Mouse (Mus musculus): ENCODE results near the gene Msrb2. TPM values are rescaled to one million over a fixed set of nuclear protein-coding genes. Genes with fewer than 3 reads are reported as not detected.

Gene Msrb2
- polyA plus RNA-seq (2012; ENCODE audit: low replicate concordance): 9.6 and 9.9 TPM in 2 replicates

GRCm38 (mm10) chr2:19371390-19372158 is at the start of gene Msrb2:
TSS of gene Msrb2 (plus strand) at chr2:19371440.

Other genes with a start within 250 kb of the Msrb2 start
- 0.28 and 0.74 TPM in 2 replicates for gene Armc3, start 172.1 kb upstream of the Msrb2 start, polyA plus RNA-seq (2012; ENCODE audit: low replicate concordance)
- gene Ptf1a, start 74.2 kb downstream of the Msrb2 start, polyA plus RNA-seq (2012; ENCODE audit: low replicate concordance): not detected in 2 replicates
- gene 4921504E06Rik, start 182.5 kb downstream of the Msrb2 start, polyA plus RNA-seq (2012; ENCODE audit: low replicate concordance): not detected in 2 replicates

All from hematopoietic multipotent progenitor cell, adult 10-12 weeks (in vitro differentiated cells).